8 mouse cellular contexts compared by ENCODE assay signal in genomic region chr1:191224981-191225703, GRCm38 (mm10). TPM values are rescaled to one million over a fixed set of nuclear protein-coding genes. Genes with fewer than 3 reads are reported as not detected.
DNase-seq lines count a peak whose midpoint lies in the region; ATAC-seq and TF ChIP-seq lines count a peak whose summit lies in the region.

No protein-coding gene starts in this region.

- ATAC-seq in CD4-positive, CD25-positive, alpha-beta regulatory T cell, adult 4 months = peak; percentile 82
- no peak for ATAC-seq in embryonic facial prominence, embryonic 12.5 days (ENCODE audit: insufficient number of reproducible peaks, insufficient read depth, low FRiP score, low TSS enrichment)
- peak; percentile 3; the same call in 1 of the 2 replicates for ATAC-seq in hindbrain, postnatal 0 days
- ATAC-seq in frontal cortex, adult (ENCODE audit: low TSS enrichment) = no peak

- peak overlapping the region; percentile 74 for H3K9ac ChIP-seq in embryonic facial prominence, embryonic 12.5 days
- peak overlapping the region; percentile 76 for H3K9ac ChIP-seq in hindbrain, postnatal 0 days (replicated peaks; ENCODE audit: low read length)

- H3K4me1 ChIP-seq in embryonic facial prominence, embryonic 12.5 days = peaks cover 16% of the 10 kb centered on the region; the same call in 1 of the 2 replicates
- H3K4me1 ChIP-seq in hindbrain, postnatal 0 days (ENCODE audit: insufficient read depth, low read length) = peaks cover 9% of the 10 kb centered on the region; the same call in 1 of the 2 replicates
- H3K4me1 ChIP-seq in midbrain, embryonic 10.5 days = peaks cover 22% of the 10 kb centered on the region

- peak overlapping the region; percentile 80 for H3K4me3 ChIP-seq in embryonic facial prominence, embryonic 12.5 days
- peak overlapping the region; percentile 89 for H3K4me3 ChIP-seq in hindbrain, postnatal 0 days (ENCODE audit: low read length)
- H3K4me3 ChIP-seq in midbrain, embryonic 10.5 days = peak overlapping the region; percentile 82

- TF ChIP-seq CTCF in hindbrain, postnatal 0 days (IDR thresholded peaks at IDR 0.05; ENCODE audit: low read depth) = no peak

- H3K36me3 ChIP-seq in embryonic facial prominence, embryonic 12.5 days = no peaks in the 10 kb centered on the region
- no peaks in the 10 kb centered on the region for H3K36me3 ChIP-seq in hindbrain, postnatal 0 days (ENCODE audit: insufficient read depth, low read length)
- no peaks in the 10 kb centered on the region for H3K36me3 ChIP-seq in midbrain, embryonic 10.5 days

- peak overlapping the region; percentile 60; the same call in 1 of the 2 replicates for H3K27ac ChIP-seq in embryonic facial prominence, embryonic 12.5 days
- peak overlapping the region; percentile 75; the same call in 1 of the 2 replicates for H3K27ac ChIP-seq in hindbrain, postnatal 0 days
- H3K27ac ChIP-seq in midbrain, embryonic 10.5 days (replicated peaks) = peak overlapping the region; percentile 89

- no peaks in the 10 kb centered on the region for H3K27me3 ChIP-seq in embryonic facial prominence, embryonic 12.5 days
- H3K27me3 ChIP-seq in hindbrain, postnatal 0 days (ENCODE audit: insufficient read depth, low read length) = no peaks in the 10 kb centered on the region
- no peaks in the 10 kb centered on the region for H3K27me3 ChIP-seq in midbrain, embryonic 10.5 days (ENCODE audit: low read depth, poor library complexity, severe bottlenecking)

- peak overlapping the region; percentile 88 for H3K4me2 ChIP-seq in embryonic facial prominence, embryonic 12.5 days (replicated peaks)
- H3K4me2 ChIP-seq in hindbrain, postnatal 0 days (ENCODE audit: low read depth, low read length) = peak overlapping the region; percentile 99

- no peaks in the 10 kb centered on the region for H3K9me3 ChIP-seq in embryonic facial prominence, embryonic 12.5 days
- no peaks in the 10 kb centered on the region for H3K9me3 ChIP-seq in hindbrain, postnatal 0 days (ENCODE audit: low read length)
- H3K9me3 ChIP-seq in midbrain, embryonic 10.5 days (replicated peaks) = no peaks in the 10 kb centered on the region

- DNase-seq in embryo, embryonic 10.5 days (ENCODE audit: low spot score) = peak; percentile 41
- DNase-seq in embryo, embryonic 10 days (ENCODE audit: low spot score) = no peak
- DNase-seq in hindbrain, postnatal 0 days (ENCODE audit: low spot score) = no peak
- no peak for DNase-seq in midbrain, embryonic 10.5 days (ENCODE audit: low spot score)
- no peak for DNase-seq in layer of hippocampus, adult 11-12 months (ENCODE audit: low spot score)

- 46% methylated on average over 9 of the region's 9 CpGs for WGBS in embryonic facial prominence, embryonic 12.5 days
- WGBS in hindbrain, postnatal 0 days = 49% methylated on average over 9 of the region's 9 CpGs
- 54% methylated on average over 9 of the region's 9 CpGs for WGBS in midbrain, embryonic 10.5 days

RNA-seq across cellular contexts. Expression of gene Atf3, which starts 7.3 kb away (rescaled TPM):
- polyA plus RNA-seq in CD4-positive, CD25-positive, alpha-beta regulatory T cell, adult 4 months (2017; shearing (Covaris generic)) = not detected
- polyA plus RNA-seq in embryonic facial prominence, embryonic 12.5 days (2016; fragmentation: Nextera tagmentation; extraction: Ambion mirVana) = 2.3 and 2.8 TPM in 2 replicates
- 1.6 and 1.8 TPM in 2 replicates for total RNA-seq in hindbrain, postnatal 0 days (2014; rRNA removed)
- polyA plus RNA-seq in hindbrain, postnatal 0 days (2015; fragmentation: Nextera tagmentation; extraction: Ambion mirVana) = 1.7 and 1.8 TPM in 2 replicates
- 5.3 and 5.5 TPM in 2 replicates for polyA plus RNA-seq in midbrain, embryonic 10.5 days (2016; fragmentation: Nextera tagmentation; extraction: Ambion mirVana)

Comparison
In these comparisons a context has a peak if more than half of its experiments do, and no peak if none do; other contexts are left out.
1. ATAC-seq: peak in CD4-positive, CD25-positive, alpha-beta regulatory T cell, adult 4 months (single experiment) and hindbrain, postnatal 0 days (single experiment); none in embryonic facial prominence, embryonic 12.5 days (single experiment) and frontal cortex, adult (single experiment).
2. Peak in every context shown above with its lines, with median percentiles within 50 percentile points of each other: H3K27ac ChIP-seq and H3K4me3 ChIP-seq.